Mouse (Mus musculus): ENCODE measurements around the gene Il2ra.

The Il2ra gene

DNA sequence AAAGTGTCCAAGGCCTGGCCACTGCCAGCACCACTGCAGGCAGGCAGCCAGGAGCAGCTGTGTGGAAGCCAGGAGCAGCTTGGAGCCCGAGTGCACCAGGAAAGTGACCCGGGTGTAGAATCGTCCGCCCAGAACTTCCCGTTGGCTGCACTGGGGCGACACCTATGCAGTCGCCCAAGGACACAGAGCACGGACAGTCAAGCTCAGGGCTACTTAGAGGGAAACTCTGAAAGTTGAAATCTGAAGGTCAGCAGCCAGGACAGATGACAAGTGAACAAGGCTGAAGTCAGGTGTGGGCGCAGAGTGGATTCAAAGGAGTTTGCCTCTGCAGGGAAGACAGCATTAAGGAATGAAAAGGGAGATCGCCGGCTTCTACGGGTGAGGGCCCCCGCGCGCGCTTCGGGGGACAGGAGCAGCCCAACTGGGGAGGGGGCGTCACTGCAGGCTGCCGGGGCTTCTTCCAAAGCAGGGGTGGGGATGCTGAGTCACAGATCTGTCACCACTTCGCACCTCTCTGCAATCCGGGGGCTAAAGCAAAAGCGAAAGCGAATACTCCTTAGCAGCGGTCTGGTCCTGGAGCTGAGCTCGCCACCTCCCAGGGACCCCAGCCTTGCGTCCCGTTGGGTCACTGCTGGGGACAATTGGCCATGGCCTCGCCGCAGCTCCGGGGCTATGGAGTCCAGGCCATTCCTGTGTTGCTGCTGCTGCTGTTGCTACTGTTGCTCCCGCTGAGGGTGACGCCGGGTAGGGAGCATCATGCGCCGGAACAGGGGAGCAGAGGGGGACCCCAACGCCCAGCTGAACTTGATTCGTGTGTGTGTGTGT is 62.8 kb downstream of the Il2ra start, which contains the start of gene Il15ra:
TSS of gene Il15ra (plus strand) at position 90 of the 825 bp plus-strand sequence.
- DNase-seq (ENCODE audit: low read depth), result peak; percentile 72

DNA sequence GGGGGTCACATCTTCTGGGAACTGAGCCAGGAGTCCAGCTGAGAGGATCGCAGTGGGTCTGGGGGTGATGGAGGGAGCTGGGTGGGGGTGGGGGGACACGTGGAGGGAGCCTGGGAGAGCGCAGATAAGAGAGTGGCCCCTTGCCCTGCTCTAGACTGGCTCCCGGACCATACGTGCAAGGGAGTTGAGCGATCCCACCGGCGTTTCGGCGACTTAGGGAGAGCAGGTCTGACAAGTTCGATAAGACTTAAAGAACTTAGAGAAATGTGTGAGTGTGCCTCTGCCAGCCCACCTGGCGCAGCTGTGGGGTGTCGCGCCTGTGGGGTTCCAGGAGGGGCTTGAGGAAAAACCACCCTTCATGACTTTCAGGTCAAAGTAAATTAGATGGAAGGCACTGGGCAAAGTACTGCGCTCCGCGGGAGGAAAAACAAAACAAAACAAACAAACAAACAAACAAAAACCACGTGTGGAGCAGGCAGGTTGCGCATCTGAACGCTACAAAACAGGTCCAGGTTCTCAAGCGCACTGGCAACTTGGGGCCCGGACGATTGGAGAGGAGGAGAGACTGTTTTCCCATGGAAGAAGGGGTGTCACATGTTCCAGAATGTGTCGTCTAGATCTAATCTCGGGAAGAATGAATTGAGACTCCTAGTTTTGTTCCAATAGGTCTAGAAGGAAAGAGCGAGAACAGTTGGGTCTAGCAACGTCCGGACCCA is 63.6 kb downstream of the Il2ra start:
- peak; percentile 44 for DNase-seq (ENCODE audit: low read depth)

DNA sequence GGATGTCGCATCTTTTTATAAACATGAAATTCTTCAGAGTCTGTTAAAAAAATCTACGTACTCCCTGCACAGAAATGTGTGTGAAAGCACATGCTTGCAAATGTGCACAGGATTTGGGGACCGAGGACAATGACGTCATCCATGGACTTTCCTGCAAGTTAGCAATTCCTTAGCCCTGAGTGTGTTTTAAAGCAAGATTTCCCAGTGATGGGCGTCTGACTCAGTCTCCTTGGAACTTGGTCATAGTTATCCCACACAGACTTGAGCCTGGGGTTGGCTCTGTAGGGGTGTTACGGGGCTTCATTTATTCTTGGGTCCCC is 64.1 kb downstream of the Il2ra start:
- DNase-seq (ENCODE audit: low read depth), result peak; percentile 15

DNA sequence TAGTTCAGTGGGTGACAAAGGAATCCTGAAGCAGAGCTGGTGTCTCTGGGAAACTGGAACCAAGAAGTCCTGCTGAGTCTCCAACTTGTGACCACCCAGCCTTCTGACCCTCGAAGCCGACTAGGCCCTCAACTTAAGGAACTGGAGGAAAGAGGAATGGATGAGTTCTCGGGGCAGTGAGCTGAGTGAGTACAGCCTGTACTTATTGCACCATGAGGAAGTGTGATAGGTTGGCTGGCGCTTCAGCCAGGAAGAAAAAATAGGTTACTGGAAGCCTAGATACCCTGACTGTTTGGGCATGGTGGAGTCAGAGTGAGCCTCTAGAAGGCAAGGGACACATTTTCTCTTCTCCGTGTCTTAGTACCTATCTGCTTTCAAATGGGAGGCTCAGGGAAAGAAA is 65.9 kb downstream of the Il2ra start:
- no peak for DNase-seq (ENCODE audit: low read depth)

GRCm38 (mm10) chr2:11710101-11710500 is 67.5 kb downstream of the Il2ra start:
- DNase-seq (ENCODE audit: low read depth), result peak; percentile 72

DNA sequence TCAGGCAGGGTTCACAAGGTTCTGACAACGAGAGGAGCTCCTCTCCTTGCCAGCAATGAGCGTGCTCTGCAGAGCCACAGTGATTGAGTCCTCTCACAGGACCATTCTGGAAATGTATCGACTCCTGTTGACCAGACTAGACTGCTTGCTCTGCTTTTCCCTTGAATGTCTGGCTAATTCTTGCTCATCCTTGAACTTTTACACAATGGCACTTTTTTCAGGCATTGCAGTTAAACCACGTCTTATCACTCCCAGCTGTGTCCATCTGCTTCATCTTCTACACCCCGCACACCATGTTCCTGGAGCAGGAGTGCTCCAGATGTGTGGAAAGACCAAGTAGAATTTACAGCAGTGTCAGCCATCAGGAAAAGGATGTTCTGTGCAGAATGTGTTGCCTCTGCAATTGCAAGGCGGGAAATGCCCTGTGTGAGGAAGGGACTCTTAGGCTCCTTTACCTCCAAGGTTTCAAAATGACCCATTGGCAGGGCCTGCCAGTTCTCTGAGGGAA is 69.9 kb downstream of the Il2ra start:
- DNase-seq (ENCODE audit: low read depth), result no peak

DNA sequence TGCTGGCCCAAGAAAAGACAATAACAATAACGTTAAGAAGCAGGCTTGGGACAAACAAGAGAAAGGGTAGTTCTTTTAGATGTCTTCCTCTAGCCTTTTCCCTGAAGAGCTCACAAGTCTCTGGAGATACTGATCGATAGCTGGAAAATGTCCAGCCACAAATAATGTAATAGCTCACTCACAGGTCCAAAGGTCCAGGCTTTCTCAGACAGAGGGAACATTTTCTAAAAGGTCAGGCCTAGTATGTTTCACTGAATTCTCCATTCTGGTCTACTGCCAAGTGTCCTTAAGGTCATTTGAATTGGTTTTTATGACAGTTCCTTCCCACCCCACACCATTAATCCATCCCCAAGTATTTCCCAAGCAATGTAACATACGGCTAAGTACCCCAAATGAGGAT is 70.4 kb downstream of the Il2ra start:
- no peak for DNase-seq (ENCODE audit: low read depth)

GRCm38 (mm10) chr2:11714535-11714934 is 71.9 kb downstream of the Il2ra start:
- DNase-seq (ENCODE audit: low read depth), result no peak

DNA sequence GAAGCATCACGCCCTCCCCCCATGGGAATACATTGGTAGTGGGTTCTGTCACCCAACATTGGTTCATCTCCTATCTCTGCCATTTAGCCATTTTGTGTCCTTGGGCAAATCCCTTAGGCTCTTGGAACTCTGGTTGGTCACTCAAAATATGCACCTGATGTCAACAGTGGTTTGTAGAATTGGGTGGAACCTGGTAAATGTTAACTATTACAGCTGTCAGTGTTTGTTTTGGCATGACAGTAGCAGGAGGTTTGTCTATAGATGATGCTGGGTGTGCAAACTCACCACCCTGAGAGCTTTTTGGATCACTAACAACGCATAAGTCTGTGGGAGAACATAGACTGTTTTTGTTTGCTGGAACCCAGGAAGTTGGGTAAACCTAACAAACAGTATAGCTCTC is 76.0 kb downstream of the Il2ra start:
- no peak for DNase-seq (ENCODE audit: low read depth)

GRCm38 (mm10) chr2:11722564-11722963 is 80.0 kb downstream of the Il2ra start:
- no peak for DNase-seq (ENCODE audit: low read depth)

GRCm38 (mm10) chr2:11727574-11727973 is 85.0 kb downstream of the Il2ra start:
- DNase-seq (ENCODE audit: low read depth), result no peak

GRCm38 (mm10) chr2:11729091-11729490 is 86.5 kb downstream of the Il2ra start:
- no peak for DNase-seq (ENCODE audit: low read depth)

DNA sequence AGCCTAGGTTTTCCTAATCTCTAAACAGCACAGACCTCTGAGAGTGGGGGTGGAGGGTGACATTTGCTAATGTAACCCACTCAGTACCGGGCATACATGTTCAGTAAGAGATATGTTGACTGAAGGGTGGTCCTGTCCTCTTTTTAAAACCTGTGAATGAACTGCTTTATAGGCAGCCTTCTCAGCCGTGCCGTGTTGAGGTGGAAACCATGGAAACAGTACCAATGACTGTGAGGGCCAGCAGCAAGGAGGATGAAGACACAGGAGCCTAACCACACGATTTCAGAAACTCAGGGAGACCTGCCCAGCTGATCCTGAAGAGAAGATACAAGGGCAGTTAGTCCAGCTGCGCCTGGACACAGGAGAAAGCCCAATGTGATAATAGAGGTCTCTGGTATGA is 90.4 kb downstream of the Il2ra start:
- DNase-seq (ENCODE audit: low read depth), result no peak

GRCm38 (mm10) chr2:11735853-11736252 is 93.2 kb downstream of the Il2ra start:
- no peak for DNase-seq (ENCODE audit: low read depth)

DNA sequence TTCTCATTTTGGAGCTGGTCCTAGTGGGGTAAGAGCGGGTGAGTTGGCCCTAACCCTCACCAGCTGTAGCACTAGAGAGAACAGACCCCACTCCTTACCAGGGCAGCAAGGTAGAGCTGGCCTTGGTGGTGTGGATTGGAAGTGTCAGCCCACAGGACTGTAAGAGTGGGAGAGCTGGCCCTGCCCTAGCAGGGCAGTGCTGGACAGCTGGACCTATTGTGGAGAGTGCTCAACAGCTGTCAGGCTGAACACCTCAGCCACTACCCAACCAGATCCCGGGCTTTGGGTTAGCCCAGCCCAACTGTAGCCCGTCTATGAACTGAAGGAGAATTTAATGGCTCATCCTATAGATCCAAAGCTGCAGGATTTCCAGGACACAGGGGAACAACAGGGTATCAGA is 96.2 kb downstream of the Il2ra start:
- DNase-seq (ENCODE audit: low read depth), result no peak

GRCm38 (mm10) chr2:11739516-11740051 is 97.0 kb downstream of the Il2ra start:
- no peak for DNase-seq (ENCODE audit: low read depth)
